Mouse (Mus musculus): Measurements from ENCODE around the gene Amhr2.

The Amhr2 gene

DNA sequence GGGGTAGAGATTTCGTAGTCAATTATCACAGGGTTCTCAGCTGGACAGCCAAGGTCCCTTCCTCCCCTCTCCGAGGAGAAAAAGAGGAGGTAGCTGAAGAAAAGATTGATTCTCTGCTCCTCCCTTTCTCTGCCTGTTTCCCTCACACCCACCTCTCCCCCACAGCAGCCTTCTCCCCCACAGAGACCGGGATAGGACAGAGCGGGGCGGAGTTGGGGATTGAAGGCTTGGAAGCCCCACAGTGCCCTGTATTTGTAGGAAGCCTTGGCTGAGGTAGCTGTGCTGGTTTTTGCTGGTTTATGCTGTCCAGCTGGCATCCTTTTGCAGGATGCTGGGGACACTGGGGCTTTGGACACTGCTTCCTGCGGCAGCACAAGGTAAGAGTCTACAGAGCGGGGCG lies at the start of gene Amhr2:
TSS of gene Amhr2 (plus strand) at position 222 of the 400 bp plus-strand sequence.
- in situ Hi-C loops (cut with MboI; ENCODE audit: low pct_unique_long_range_greater_than_20kb in 1 of 2, low sequenced_read_pairs in 2 of 2, unreplicated experiment in 1 of 2): no loop called here

DNA sequence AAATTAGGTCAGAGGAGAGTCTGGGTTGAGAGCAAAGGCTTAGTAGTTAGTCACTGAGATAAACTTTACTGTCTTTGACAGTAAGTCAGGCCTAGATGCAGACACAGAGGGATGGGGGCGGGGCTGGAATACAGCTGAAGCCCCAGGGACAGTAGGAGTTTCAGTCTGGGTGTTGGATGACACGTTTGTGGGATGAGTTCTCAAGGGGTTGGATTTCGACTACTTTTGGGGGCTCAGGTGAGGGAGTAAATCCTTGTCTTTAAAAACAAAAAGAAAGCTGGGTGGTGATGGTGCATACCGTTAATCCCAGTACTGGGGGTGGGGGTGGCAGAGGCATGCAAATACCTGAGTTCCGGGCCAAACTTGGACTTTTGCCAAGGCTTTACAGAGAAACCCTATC lies 46.5 kb upstream of the Amhr2 start:
- in situ Hi-C loops (cut with MboI; ENCODE audit: low pct_unique_long_range_greater_than_20kb in 1 of 2, low sequenced_read_pairs in 2 of 2, unreplicated experiment in 1 of 2): no loop called here

- in situ Hi-C loops (cut with MboI; ENCODE audit: low pct_unique_long_range_greater_than_20kb in 1 of 2, low sequenced_read_pairs in 2 of 2, unreplicated experiment in 1 of 2): no loop called here
Measured at GRCm38 (mm10) chr15:102399229-102400221, 45.6 kb upstream of the Amhr2 start.

DNA sequence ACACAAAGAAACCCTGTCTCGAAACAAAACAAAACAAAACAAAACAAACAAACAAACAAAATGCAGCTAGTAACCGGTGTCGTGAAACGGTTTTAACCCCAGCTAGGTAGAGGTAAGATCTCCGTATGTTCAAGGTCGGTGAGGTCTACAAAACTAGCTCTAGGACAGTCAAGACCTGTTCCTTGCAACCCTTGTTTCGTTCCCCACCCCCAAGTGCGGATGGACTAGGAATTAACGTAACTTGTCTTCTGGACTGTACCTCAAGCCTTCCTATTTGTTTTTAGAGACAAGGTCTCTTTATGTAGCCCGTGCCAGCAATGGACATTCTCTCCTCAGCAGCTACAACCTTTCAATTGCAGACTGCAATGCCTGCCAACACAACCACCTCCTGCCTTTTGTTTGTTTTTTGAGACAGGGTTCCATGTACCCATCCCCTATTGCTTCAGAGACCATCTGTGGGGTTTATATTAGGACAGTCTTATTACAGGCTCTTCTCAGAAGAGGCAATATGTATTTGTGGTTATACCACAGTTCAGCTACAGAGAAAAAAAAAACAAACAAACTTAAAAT lies 44.6 kb upstream of the Amhr2 start:
- in situ Hi-C loops (cut with MboI; ENCODE audit: low pct_unique_long_range_greater_than_20kb in 1 of 2, low sequenced_read_pairs in 2 of 2, unreplicated experiment in 1 of 2): no loop called here

GRCm38 (mm10) chr15:102401278-102401677 lies 43.9 kb upstream of the Amhr2 start:
- in situ Hi-C loops (cut with MboI; ENCODE audit: low pct_unique_long_range_greater_than_20kb in 1 of 2, low sequenced_read_pairs in 2 of 2, unreplicated experiment in 1 of 2): no loop called here

DNA sequence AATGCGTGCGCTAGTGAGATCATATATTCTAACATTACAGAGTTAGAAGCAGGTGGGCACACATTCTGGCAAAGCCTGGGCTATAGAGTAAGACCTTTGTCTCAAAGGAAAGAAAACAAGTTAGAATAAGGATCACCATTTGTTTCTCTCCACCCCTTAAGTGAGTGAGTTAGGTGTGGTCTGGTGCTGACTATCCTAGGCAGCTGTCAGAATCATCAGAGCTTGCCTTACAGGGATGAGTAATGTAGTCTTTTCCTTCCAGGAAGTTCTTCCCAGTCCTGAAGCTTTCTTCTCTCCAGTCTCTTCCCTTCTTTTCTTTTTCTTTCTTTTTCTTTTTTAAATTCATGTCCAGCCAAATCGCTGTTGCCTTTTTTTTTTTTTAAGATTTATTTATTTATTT lies 43.0 kb upstream of the Amhr2 start:
- in situ Hi-C loops (cut with MboI; ENCODE audit: low pct_unique_long_range_greater_than_20kb in 1 of 2, low sequenced_read_pairs in 2 of 2, unreplicated experiment in 1 of 2): no loop called here

DNA sequence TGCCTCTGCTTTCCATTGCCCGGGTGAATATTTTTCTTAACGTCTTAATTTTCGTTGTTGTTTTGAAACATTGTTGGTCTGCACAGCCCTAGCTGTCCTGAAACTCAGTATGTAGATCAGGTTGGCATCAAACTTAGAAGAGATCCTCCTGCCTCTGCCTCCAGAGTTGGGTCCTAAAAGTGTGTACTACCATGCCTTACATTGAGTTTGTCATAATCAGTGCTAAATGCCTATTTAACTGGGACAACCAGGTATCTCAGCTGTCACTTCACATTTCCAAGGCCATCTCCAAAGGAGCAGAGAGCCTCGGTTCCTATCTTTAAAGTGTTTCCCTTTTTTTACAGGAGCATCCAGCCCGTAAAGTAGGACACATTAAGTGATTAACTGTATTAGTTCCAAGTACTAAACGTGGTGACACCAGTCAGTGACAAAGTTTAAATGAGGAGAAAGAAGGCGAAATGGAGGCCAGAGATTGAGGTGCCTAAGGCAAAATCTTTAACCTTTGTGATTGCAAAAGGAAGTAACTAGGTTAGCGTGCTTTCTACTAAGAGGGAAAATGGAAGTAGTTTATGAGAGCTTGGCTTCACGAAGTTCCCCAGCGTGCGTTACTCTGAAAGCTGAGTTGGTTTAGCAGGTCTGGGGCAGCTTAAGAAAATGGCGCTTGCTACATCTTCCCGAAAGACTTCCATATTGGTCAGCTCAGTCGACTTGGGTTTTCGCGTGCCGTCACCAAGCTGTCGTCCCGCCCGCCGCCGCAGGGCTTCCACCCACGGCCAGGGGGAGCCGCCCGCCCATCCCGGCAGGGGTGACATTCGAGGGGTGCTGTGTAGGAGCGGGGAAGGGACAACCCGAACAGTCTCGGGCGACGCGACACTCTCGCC lies 40.3 kb upstream of the Amhr2 start:
- in situ Hi-C loops (cut with MboI; ENCODE audit: low pct_unique_long_range_greater_than_20kb in 1 of 2, low sequenced_read_pairs in 2 of 2, unreplicated experiment in 1 of 2): no loop called here

DNA sequence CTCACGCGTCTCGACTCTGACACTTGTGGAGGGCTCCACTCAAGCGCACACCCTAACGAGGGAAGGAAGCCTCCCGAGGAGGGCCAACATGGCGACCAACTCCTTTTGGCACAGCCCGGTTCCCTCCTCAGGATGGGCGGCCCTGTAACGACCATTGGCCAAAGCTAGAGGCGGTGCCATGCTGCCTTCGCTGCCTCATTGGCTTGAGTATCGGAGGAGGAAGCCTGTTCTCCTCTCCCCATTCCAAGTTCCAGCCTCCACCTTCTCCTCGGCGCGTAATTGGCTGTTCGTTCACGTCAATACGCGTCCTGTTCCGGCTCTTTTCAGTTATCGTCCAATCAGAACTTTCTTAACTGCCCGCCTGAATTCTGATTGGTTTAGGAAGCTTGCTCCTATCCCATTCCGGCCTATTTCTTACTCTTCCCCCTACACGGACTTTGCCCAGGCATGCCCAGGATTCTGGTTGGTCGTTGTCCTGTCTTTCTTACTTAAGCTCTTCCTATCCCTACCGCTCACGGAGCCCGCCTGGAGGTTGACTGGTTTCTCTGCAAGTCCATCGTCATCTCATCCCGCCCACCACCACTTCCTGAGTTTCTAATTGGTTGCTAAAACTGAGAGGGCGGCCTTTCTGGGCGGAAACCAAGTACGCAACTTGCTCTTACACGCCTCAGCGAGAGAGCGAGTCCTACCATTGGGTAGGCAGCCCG lies 39.5 kb upstream of the Amhr2 start, which contains the start of gene Sp1:
TSS of gene Sp1 (plus strand) at position 655 of the 707 bp plus-strand sequence.
- in situ Hi-C loops (cut with MboI; ENCODE audit: low pct_unique_long_range_greater_than_20kb in 1 of 2, low sequenced_read_pairs in 2 of 2, unreplicated experiment in 1 of 2): no loop called here

DNA sequence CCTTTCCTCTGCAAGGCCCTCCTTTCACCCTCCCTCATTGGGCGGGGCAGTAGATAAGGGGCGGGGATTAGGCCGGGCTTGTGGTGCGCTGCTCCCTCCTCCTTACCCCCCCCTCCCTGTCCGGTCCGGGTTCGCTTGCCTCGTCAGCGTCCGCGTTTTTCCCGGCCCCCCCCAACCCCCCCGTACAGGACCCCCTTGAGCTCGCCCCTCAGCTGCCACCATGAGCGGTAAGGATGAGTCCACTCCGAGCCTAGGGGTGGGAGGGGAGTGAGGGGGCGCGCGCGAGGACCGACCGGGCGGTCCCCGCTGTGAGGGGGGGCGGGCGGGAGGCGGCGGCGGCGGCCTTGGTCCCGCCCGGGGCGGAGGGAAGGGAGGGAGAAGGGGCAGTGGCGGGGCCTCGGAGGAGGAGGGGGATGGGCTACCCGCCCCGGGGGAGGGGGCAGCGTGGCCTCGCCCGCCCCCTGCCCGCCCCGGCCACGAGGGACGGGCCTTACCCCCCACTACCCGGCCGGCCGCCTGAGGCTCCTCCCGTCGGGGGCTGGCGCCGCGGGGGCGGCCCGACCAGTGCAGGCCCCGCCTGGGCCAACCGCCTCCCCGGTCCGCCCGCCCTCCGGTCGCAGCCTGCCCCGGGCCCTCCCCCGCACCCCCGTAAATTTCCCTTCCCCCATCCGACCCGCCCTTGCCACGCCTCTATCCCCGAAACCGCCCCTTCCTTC lies 38.8 kb upstream of the Amhr2 start:
- in situ Hi-C loops (cut with MboI; ENCODE audit: low pct_unique_long_range_greater_than_20kb in 1 of 2, low sequenced_read_pairs in 2 of 2, unreplicated experiment in 1 of 2): no loop called here

DNA sequence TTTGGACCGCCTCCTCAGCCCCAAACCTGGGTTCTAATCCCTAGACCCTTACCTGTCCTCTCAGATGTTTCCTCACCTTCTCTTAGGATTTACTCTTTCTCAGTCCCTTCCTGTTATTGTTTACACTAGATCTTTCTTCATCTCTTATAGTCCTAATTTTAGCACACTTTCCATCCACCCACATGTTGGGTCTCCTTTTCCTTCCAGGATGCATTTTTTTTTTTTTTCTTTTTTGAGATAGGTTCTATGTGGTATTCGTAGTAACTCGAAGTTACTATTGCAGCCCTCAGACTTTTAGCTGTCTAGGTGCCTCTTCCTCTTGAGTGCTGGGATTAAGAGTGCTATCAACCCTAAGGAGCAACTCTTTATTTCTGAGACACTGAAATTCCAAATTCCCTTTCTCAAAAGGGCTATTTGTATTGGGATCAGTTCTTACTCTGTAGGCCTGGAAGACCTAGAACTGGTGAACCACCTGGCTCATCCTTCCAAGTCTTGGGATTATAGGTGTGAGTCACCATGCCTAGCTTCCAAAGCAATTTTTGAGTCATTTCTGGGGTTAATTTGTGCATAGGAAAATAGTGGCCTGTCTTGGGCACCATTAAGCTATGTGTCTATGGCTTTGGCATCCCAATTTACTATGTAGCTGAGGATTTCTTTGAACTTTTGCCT lies 38.1 kb upstream of the Amhr2 start:
- in situ Hi-C loops (cut with MboI; ENCODE audit: low pct_unique_long_range_greater_than_20kb in 1 of 2, low sequenced_read_pairs in 2 of 2, unreplicated experiment in 1 of 2): no loop called here

DNA sequence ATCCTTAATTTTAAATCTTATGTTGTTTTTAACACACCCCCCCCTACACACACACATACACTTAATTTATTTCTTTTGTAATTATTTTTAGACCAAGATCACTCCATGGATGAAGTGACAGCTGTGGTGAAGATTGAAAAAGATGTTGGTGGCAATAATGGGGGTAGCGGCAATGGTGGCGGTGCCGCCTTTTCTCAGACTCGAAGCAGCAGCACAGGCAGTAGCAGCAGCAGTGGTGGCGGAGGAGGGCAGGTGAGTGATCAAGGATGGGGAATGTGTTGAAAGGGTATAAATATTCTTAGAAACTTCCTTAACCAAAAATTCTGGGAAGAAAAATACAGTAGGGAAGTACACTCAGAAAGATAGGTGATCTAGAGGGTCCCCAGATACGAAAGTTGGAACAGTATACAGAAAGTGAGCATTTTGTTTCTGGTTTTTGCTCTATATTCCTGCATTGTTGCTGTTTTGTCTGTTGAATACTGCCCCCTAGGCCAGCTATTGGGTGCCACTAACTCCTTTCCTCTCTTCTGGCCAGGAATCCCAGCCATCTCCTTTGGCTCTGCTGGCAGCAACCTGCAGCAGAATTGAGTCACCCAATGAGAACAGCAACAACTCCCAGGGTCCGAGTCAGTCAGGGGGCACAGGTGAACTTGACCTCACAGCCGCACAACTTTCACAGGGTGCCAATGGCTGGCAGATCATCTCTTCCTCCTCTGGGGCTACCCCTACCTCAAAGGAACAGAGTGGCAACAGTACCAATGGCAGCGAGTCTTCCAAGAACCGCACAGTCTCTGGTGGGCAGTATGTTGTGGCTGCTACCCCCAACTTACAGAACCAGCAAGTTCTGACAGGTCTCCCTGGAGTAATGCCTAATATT lies 37.2 kb upstream of the Amhr2 start:
- in situ Hi-C loops (cut with MboI; ENCODE audit: low pct_unique_long_range_greater_than_20kb in 1 of 2, low sequenced_read_pairs in 2 of 2, unreplicated experiment in 1 of 2): no loop called here

GRCm38 (mm10) chr15:102408558-102409130 lies 36.5 kb upstream of the Amhr2 start:
- in situ Hi-C loops (cut with MboI; ENCODE audit: low pct_unique_long_range_greater_than_20kb in 1 of 2, low sequenced_read_pairs in 2 of 2, unreplicated experiment in 1 of 2): no loop called here

GRCm38 (mm10) chr15:102409286-102409685 lies 35.9 kb upstream of the Amhr2 start:
- in situ Hi-C loops (cut with MboI; ENCODE audit: low pct_unique_long_range_greater_than_20kb in 1 of 2, low sequenced_read_pairs in 2 of 2, unreplicated experiment in 1 of 2): no loop called here

- in situ Hi-C loops (cut with MboI; ENCODE audit: low pct_unique_long_range_greater_than_20kb in 1 of 2, low sequenced_read_pairs in 2 of 2, unreplicated experiment in 1 of 2): no loop called here
Measured at GRCm38 (mm10) chr15:102411077-102411476, 34.1 kb upstream of the Amhr2 start.

DNA sequence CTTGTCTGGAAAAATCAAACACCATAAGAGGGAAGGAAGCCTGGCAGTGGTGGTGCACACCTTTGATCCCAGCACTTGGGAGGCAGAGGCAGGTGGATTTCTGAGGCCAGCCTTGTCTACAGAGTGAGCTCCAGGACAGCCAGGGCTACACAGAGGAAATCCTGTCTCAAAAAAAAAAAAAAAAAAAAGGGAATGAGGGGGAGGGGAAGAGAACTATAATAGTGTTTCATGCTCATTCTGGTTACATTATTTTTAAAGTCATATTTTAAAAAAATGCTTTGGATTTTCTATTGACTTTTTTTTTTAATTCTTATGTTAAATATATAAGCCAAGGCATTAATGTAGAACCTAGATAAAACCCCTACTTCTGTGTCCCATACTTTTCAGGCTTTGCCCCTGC lies 31.5 kb upstream of the Amhr2 start:
- in situ Hi-C loops (cut with MboI; ENCODE audit: low pct_unique_long_range_greater_than_20kb in 1 of 2, low sequenced_read_pairs in 2 of 2, unreplicated experiment in 1 of 2): no loop called here

GRCm38 (mm10) chr15:102417524-102417923 lies 27.6 kb upstream of the Amhr2 start:
- in situ Hi-C loops (cut with MboI; ENCODE audit: low pct_unique_long_range_greater_than_20kb in 1 of 2, low sequenced_read_pairs in 2 of 2, unreplicated experiment in 1 of 2): no loop called here

Measured in mouse embryonic stem cell (cell line).